ENCODE assay signal across 8 mouse cellular contexts in the genomic region with DNA sequence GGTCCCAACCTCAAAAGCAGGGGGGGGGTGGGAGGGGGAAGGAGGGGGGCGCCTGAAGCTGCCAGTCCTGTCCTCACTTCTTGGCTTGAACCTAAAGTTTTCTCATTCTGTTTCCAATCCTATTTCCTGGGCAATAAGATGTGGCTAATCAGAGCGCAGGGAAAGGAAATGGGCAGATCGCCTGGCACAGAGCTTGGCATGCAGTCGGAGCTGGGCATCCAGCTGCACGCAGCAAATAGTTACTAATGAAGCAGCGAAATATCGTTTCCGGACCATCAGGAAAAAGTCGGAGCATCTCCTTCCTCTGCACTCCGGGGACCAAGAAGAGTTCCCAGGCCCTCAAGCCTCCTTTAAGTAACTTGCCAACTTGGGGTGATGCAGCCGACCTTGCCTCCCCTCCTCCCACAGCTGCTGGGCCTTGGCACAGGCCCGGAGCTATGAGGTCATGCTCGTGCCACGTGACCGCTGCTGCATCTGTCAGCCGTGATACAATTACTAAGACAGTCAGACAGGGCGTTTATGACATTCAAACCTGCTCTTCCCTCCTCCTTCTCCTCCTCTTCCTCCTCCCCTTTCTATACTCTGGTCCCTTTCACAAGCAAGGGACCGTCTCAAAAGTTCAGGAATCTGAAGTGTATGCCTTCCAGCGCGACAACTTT. TPM values are rescaled to one million over a fixed set of nuclear protein-coding genes. Genes with fewer than 3 reads are reported as not detected.
A peak's percentile ranks its signal among the peaks of the same experiment; 100 is the strongest.
DNase-seq lines count a peak whose midpoint lies in the region; ATAC-seq and TF ChIP-seq lines count a peak whose summit lies in the region.

No protein-coding gene starts in this region.

- intact Hi-C loops in heart, postnatal 14 days (cut with DNase I), result no loop called here

- peak; percentile 66 for DNase-seq in CD4-positive, CD25-positive, alpha-beta regulatory T cell, adult 2 months (ENCODE audit: low read depth, low spot score)
- DNase-seq in heart, postnatal 14 days, result peak; percentile 81 to 86
- DNase-seq in kidney, postnatal 4 days, result peak; percentile 80 to 86
- DNase-seq in liver, embryonic 14.5 days (ENCODE audit: low read depth in 3 of 3, low spot score in 3 of 3), result peak in 1 of 3 experiments; percentile 14
- DNase-seq in neural tube, embryonic 11.5 days (ENCODE audit: low spot score), result peak; percentile 78
- peak; percentile 78 for DNase-seq in testis, postnatal 10 days (ENCODE audit: low spot score)

- TF ChIP-seq EP300 in liver, embryonic 14.5 days (IDR thresholded peaks at IDR 0.05; ENCODE audit: low read depth), result no peak

- H3K9me3 ChIP-seq in forebrain, embryonic 15.5 days, result no peaks in the 10 kb centered on the region
- H3K9me3 ChIP-seq in liver, embryonic 14.5 days (ENCODE audit: control insufficient read depth, low read length), result no peaks in the 10 kb centered on the region
- H3K9me3 ChIP-seq in neural tube, embryonic 11.5 days (ENCODE audit: control insufficient read depth, low read length), result no peaks in the 10 kb centered on the region

- peak overlapping the region; percentile 54 for H3K4me3 ChIP-seq in brown adipose tissue, adult 24 weeks (ENCODE audit: insufficient read depth, low read depth, low read length)
- H3K4me3 ChIP-seq in forebrain, embryonic 15.5 days, result peak overlapping the region; percentile 40
- 0 out of 4 replicates have a peak overlapping the region, but pooled peaks have one; percentile 1 to 6 for H3K4me3 ChIP-seq in liver, embryonic 14.5 days (ENCODE audit: insufficient read depth in 1 of 2, low read depth in 2 of 2, low read length in 2 of 2)
- peak overlapping the region; percentile 35 for H3K4me3 ChIP-seq in neural tube, embryonic 11.5 days (ENCODE audit: low read depth, low read length)

- H3K4me1 ChIP-seq in brown adipose tissue, adult 24 weeks (ENCODE audit: control insufficient read depth, insufficient read depth, insufficient read length, low read length), result no peaks in the 10 kb centered on the region
- H3K4me1 ChIP-seq in forebrain, embryonic 15.5 days, result peaks cover 23% of the 10 kb centered on the region
- no peaks in the 10 kb centered on the region for H3K4me1 ChIP-seq in liver, embryonic 14.5 days (replicated peaks; ENCODE audit: control insufficient read depth in 2 of 2, insufficient read depth in 2 of 2, low read length in 1 of 2)
- no peaks in the 10 kb centered on the region for H3K4me1 ChIP-seq in neural tube, embryonic 11.5 days (ENCODE audit: control insufficient read depth, insufficient read depth, low read length)

- peak overlapping the region; percentile 65 for H3K4me2 ChIP-seq in forebrain, embryonic 15.5 days (replicated peaks)
- H3K4me2 ChIP-seq in liver, embryonic 14.5 days (ENCODE audit: low read depth), result peak overlapping the region; percentile 31
- H3K4me2 ChIP-seq in neural tube, embryonic 11.5 days (ENCODE audit: low read depth), result peak overlapping the region; percentile 46

- TF ChIP-seq CTCF in liver, embryonic 14.5 days (IDR thresholded peaks at IDR 0.05; ENCODE audit: low read depth), result no peak

- peak; percentile 80 for ATAC-seq in forebrain, embryonic 15.5 days (replicated peaks)
- 0 out of 2 replicates have a peak, but pooled peaks have one; percentile 23 for ATAC-seq in liver, embryonic 14.5 days (ENCODE audit: insufficient read depth)
- ATAC-seq in neural tube, embryonic 11.5 days (ENCODE audit: insufficient read depth, low FRiP score, low TSS enrichment), result peak; percentile 89

- H3K9ac ChIP-seq in forebrain, embryonic 15.5 days (replicated peaks), result peak overlapping the region; percentile 19; the same call in 1 of the 2 replicates
- H3K9ac ChIP-seq in liver, embryonic 14.5 days (replicated peaks), result no peak overlapping the region
- H3K9ac ChIP-seq in neural tube, embryonic 11.5 days (ENCODE audit: low read length), result peak overlapping the region; percentile 39; the same call in 1 of the 2 replicates

- H3K36me3 ChIP-seq in forebrain, embryonic 15.5 days, result no peaks in the 10 kb centered on the region
- no peaks in the 10 kb centered on the region for H3K36me3 ChIP-seq in liver, embryonic 14.5 days (replicated peaks; ENCODE audit: control insufficient read depth, insufficient read depth, low read depth)
- no peaks in the 10 kb centered on the region for H3K36me3 ChIP-seq in neural tube, embryonic 11.5 days (ENCODE audit: control insufficient read depth, insufficient read depth, low read length)

- no peaks in the 10 kb centered on the region; the same call in 1 of the 2 replicates for H3K27me3 ChIP-seq in forebrain, embryonic 15.5 days
- no peaks in the 10 kb centered on the region; the same call in 1 of the 2 replicates for H3K27me3 ChIP-seq in liver, embryonic 14.5 days (ENCODE audit: control insufficient read depth, insufficient read depth, low read length)
- H3K27me3 ChIP-seq in neural tube, embryonic 11.5 days (ENCODE audit: control insufficient read depth, insufficient read depth, low read length), result no peaks in the 10 kb centered on the region

- WGBS in forebrain, embryonic 15.5 days, result under 1% methylated on average over 20 of the region's 20 CpGs
- WGBS in liver, embryonic 14.5 days (ENCODE audit: insufficient replicate concordance), result 8% methylated on average over 20 of the region's 20 CpGs
- WGBS in neural tube, embryonic 11.5 days, result 4% methylated on average over 20 of the region's 20 CpGs

- H3K27ac ChIP-seq in brown adipose tissue, adult 24 weeks (replicated peaks; ENCODE audit: low read depth, low read length), result no peak overlapping the region
- H3K27ac ChIP-seq in forebrain, embryonic 15.5 days (replicated peaks), result peak overlapping the region; percentile 63
- no peak overlapping the region for H3K27ac ChIP-seq in liver, embryonic 14.5 days
- no peak overlapping the region for H3K27ac ChIP-seq in neural tube, embryonic 11.5 days (ENCODE audit: low read depth, low read length)

RNA-seq across cellular contexts. Expression of a gene that starts 10.1 kb away (rescaled TPM):
- not detected in 2 replicates for polyA plus RNA-seq in brown adipose tissue, adult 24 weeks (2012; ENCODE audit: insufficient read depth, insufficient read length, missing spikeins)
- 0.19 TPM in 1 of 2 replicates, not detected in the other for polyA plus RNA-seq in forebrain, embryonic 15.5 days (2015; fragmentation: Nextera tagmentation; extraction: Ambion mirVana)
- total RNA-seq in heart, postnatal 14 days (2021), result not detected
- polyA plus RNA-seq in liver, embryonic 14.5 days (2012; rRNA removed), result not detected in 2 replicates
- not detected in 2 replicates for polyA plus RNA-seq in liver, embryonic 14.5 days (2014; fragmentation: Nextera tagmentation; extraction: Ambion mirVana)
- polyA plus RNA-seq in neural tube, embryonic 11.5 days (2014; fragmentation: Nextera tagmentation; extraction: Ambion mirVana), result not detected in 2 replicates

RNA-seq across cellular contexts. Expression of a gene that starts 20.5 kb away (rescaled TPM):
- not detected in 2 replicates for polyA plus RNA-seq in brown adipose tissue, adult 24 weeks (2012; ENCODE audit: insufficient read depth, insufficient read length, missing spikeins)
- polyA plus RNA-seq in forebrain, embryonic 15.5 days (2015; fragmentation: Nextera tagmentation; extraction: Ambion mirVana), result not detected in 2 replicates
- not detected for total RNA-seq in heart, postnatal 14 days (2021)
- not detected in 2 replicates for polyA plus RNA-seq in liver, embryonic 14.5 days (2012; rRNA removed)
- polyA plus RNA-seq in liver, embryonic 14.5 days (2014; fragmentation: Nextera tagmentation; extraction: Ambion mirVana), result not detected in 2 replicates
- polyA plus RNA-seq in neural tube, embryonic 11.5 days (2014; fragmentation: Nextera tagmentation; extraction: Ambion mirVana), result not detected in 2 replicates

RNA-seq across cellular contexts. Expression of a gene that starts 25.3 kb away (rescaled TPM):
- polyA plus RNA-seq in brown adipose tissue, adult 24 weeks (2012; ENCODE audit: insufficient read depth, insufficient read length, missing spikeins), result 122 and 182 TPM in 2 replicates
- 4.9 and 5.3 TPM in 2 replicates for polyA plus RNA-seq in forebrain, embryonic 15.5 days (2015; fragmentation: Nextera tagmentation; extraction: Ambion mirVana)
- total RNA-seq in heart, postnatal 14 days (2021), result 100 to 1,000 TPM; 165 to 168 TPM
- polyA plus RNA-seq in liver, embryonic 14.5 days (2012; rRNA removed), result 1.3 and 1.9 TPM in 2 replicates
- polyA plus RNA-seq in liver, embryonic 14.5 days (2014; fragmentation: Nextera tagmentation; extraction: Ambion mirVana), result 1.2 TPM in 2 replicates
- 12.2 and 13.8 TPM in 2 replicates for polyA plus RNA-seq in neural tube, embryonic 11.5 days (2014; fragmentation: Nextera tagmentation; extraction: Ambion mirVana)

Comparison
In these comparisons a context has a peak if more than half of its experiments do, and no peak if none do; other contexts are left out.
1. H3K4me3 ChIP-seq: peak in every context shown above with its lines; median percentile 54 in brown adipose tissue, adult 24 weeks; 40 in forebrain, embryonic 15.5 days; 35 in neural tube, embryonic 11.5 days; 4 in liver, embryonic 14.5 days.
2. ATAC-seq: peak in every context shown above with its lines; median percentile 89 in neural tube, embryonic 11.5 days; 80 in forebrain, embryonic 15.5 days; 23 in liver, embryonic 14.5 days.